Mouse (Mus musculus): ENCODE data around the gene Dnajb14.
"Not testable (repeated sequence)": the region's sequence is repeated elsewhere in the genome, so short reads cannot be mapped to it uniquely, and the experiment has no call there.

The Dnajb14 gene

GRCm38 (mm10) chr3:137867437-137868093, at the start of gene Dnajb14:
Gene Dnajb14 (plus strand): TSS chr3:137867675.
- no peak for DNase-seq (ENCODE audit: low read depth, low spot score)

DNA sequence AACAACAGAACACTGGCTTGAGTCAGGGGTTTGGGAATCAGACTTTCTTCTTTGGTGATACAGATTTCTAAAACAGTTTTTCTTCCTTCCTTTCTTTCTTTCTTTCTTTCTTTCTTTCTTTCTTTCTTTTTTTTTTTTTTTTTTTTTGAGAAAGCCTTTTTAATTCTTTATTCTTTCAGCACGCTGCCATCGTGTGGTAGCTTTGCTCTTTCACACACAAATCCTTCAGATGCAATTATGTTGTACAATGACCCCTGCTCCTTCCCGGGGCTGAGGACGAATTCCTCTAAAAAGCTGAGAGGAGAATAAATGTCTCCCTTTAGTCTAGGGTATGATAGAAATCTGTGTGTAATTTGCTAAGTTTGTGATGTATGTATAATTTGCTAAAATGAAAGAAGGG, 48.8 kb upstream of the Dnajb14 start:
- DNase-seq (ENCODE audit: low read depth, low spot score) = peak; percentile 42

DNA sequence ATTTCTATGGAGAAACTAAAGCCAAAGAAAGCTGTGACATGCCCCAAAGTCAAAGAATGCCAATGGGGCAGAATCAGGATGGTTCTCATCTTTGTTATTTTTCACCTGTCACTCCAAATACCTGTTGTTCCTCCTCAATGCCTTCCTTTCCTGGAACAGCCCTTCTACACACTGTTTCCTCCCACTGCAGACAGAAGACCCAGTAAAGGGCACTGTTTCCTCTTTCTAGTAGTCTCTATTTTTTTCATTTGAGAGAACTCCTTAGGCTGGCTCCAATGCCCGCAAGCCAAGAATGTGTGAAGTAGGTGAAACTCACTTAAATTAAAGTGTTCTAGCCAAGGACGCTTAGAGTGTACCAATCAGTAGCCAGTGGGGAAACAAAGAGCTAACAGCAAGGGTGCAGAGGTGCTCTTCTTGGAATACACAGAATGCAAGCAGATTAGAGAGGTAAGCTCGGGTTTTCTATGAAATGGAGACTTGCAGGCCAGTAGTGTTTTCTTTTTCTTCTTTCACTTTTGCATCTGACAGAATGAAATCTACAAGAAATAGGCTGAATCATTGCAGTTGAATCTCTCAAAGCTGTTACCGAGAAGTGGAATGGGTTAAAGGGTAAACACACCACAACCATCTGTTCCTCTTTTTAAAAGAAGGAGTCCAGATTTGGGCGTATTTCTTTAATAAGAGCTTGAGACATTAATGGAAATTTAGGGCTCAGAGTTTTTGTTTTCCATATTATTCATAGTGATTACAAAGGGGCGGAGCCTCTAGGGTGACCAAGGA, 46.6 kb upstream of the Dnajb14 start:
- DNase-seq (ENCODE audit: low read depth, low spot score) = no peak

GRCm38 (mm10) chr3:137823317-137823716, 44.2 kb upstream of the Dnajb14 start:
- DNase-seq (ENCODE audit: low read depth, low spot score) = no peak

DNA sequence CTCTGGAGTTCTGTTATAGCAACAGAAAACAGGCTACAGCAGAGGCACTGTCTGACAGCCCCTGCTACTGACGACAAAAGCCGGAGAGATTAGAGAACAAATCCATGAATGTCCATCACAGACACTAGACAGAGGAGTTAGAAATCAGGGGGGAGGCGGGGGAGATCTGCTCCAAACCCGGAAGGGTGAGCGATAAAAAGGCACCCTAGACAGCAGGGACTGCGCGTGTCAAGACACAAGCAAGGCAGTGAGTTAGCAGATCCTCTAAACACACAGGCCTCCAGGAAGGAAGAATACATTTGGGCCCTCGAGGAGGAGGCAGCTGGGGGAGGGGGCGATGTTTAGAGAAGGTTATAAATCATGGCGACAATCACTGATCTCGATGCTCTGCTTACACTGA, 39.8 kb upstream of the Dnajb14 start:
- peak; percentile 44 for DNase-seq (ENCODE audit: low read depth, low spot score)

DNA sequence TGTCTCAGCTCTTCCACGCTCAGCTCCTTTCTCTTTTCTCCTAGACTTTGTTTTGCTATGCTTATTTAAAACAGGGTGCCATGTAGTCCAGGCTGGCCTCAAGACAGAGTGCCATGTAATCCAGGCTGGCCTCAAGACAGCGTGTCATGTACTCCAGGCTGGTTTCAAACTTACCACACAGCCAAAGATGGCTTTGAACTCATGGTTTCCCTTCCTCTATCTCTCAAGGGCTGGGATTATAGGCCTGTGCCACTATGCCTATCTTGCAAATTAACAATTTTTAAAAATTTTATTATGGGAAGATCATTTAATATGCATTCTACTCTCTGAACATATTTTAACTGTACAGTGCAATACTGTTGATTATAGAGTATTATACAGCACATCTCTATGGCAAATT, 36.3 kb upstream of the Dnajb14 start:
- DNase-seq (ENCODE audit: low read depth, low spot score) = no peak

- DNase-seq (ENCODE audit: low read depth, low spot score) = peak; percentile 97
These were observed 34.3 kb upstream of the Dnajb14 start for GRCm38 (mm10) chr3:137833128-137833527.

DNA sequence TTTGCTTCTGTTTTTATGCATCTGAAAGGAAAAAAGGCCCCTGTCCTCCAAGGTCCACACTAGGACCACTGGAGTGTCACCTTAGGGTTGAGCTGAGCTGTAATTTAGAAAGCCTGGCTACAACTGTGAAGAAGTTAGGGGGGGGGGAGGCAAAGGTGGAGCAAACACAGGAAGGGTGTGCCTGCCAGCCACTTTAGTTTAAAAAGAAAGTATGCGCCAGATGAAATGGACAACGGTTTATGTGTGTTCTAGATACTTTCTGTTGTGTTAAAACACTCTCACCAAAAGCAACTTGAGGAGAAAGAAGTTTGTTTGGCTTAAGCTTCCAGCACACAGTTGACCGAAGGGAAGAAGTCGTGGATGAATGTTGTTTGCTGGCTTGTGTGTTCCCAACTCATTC, 33.8 kb upstream of the Dnajb14 start:
- DNase-seq (ENCODE audit: low read depth, low spot score) = peak; percentile 74

- no peak for DNase-seq (ENCODE audit: low read depth, low spot score)
These were observed 30.9 kb upstream of the Dnajb14 start for GRCm38 (mm10) chr3:137836543-137836942.

GRCm38 (mm10) chr3:137838160-137838559, 29.3 kb upstream of the Dnajb14 start:
- no peak for DNase-seq (ENCODE audit: low read depth, low spot score)

DNA sequence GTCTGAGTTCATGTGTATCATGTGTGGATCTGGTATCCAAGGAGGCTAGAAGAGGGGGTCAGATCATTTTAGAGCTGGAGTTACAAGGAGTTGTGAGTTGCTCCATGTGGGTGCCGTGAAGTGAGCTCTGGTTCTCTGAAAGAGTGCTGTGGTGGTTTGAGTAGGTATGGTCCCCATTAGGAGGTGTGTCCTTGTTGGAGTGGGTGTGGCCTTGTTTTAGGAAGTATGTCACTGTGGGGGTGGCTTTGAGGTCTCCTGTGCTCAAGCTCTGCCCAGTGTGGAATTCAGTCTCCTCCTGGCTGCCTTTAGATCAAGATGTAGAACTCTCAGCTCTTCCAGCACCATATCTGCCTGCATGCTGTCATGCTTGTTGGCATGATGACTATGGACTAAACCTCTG, 24.5 kb upstream of the Dnajb14 start:
- DNase-seq (ENCODE audit: low read depth, low spot score) = peak; percentile 70

- no peak for DNase-seq (ENCODE audit: low read depth, low spot score)
These were observed 23.2 kb upstream of the Dnajb14 start for GRCm38 (mm10) chr3:137844263-137844662.

- no peak for DNase-seq (ENCODE audit: low read depth, low spot score)
These were observed 20.9 kb upstream of the Dnajb14 start for GRCm38 (mm10) chr3:137846552-137846951.

DNA sequence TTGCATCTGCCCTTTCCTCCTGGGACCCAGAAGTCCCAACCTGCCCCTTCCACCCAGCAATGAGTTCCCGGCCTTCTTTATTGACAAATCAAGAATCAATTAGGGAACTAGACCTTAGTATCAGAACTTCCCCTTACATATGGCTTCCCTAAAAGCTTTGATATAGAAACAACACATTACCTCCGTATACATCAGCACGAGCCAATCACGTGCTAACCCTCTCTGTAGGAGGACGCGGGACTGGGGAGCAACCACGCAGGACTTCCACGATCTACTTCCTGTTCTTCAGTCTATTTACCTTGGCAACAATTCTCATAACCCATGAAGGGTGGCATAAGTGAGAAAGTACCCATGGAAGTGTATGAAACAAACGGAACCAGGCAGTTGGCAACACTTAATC, 19.1 kb upstream of the Dnajb14 start:
- DNase-seq (ENCODE audit: low read depth, low spot score) = no peak

- DNase-seq (ENCODE audit: low read depth, low spot score) = peak; percentile 77
These were observed 17.8 kb upstream of the Dnajb14 start for GRCm38 (mm10) chr3:137849697-137850096.

GRCm38 (mm10) chr3:137851196-137851595, 16.3 kb upstream of the Dnajb14 start:
- DNase-seq (ENCODE audit: low read depth, low spot score) = peak; percentile 71

DNA sequence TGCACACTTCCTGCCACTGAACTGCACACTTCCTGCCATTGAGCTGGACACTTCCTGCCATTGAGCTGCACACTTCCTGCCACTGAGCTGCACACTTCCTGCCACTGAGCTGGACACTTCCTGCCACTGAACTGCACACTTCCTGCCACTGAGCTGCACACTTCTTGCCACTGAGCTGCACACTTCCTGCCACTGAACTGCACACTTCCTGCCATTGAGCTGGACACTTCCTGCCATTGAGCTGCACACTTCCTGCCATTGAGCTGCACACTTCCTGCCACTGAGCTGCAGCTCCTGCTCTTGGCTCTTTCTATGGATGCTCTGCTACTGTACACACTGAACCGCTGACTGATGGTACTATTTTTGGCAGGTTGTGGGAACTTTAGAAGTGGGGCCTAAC, 14.5 kb upstream of the Dnajb14 start:
- not testable (repeated sequence) for DNase-seq (ENCODE audit: low read depth, low spot score)

DNA sequence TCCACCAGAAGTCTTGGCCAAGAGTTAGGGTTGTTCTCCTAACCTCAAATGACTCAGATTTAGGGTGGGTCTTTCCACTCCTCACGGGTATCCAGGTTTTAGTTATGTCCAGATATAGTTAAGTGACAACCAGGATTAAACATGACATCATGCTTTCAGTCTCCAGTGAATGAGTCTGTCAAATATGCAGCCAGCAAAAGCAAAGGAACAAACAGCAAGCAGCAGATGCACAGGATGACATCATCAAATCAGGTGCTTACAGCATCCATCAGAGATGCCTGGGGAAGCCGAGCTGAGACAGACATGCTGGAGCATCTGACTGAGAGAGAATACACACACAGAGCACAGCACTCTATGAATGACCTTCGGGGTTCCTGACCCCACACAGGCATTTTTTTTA, 12.1 kb upstream of the Dnajb14 start:
- DNase-seq (ENCODE audit: low read depth, low spot score) = no peak

DNA sequence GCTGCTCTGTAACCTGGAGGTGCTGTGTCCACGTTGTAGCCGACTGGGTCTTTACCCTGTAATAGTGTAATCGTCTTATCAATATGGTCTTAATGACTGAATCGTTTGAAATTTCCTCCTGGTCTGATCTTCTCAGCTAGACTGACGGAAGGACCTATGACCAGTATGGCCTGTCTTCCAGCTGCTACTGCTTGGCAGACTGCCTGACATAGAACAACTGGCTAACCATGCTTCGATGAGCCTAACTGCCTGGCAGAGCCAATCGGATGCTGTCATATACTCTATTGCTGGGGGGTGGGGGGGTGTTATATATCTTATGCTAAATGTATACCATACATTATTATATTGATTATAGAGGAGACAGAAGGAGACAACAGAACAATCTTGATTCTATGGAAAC, 11.4 kb upstream of the Dnajb14 start:
- DNase-seq (ENCODE audit: low read depth, low spot score) = no peak

- DNase-seq (ENCODE audit: low read depth, low spot score) = no peak
These were observed 6.9 kb upstream of the Dnajb14 start for GRCm38 (mm10) chr3:137860394-137861170.

DNA sequence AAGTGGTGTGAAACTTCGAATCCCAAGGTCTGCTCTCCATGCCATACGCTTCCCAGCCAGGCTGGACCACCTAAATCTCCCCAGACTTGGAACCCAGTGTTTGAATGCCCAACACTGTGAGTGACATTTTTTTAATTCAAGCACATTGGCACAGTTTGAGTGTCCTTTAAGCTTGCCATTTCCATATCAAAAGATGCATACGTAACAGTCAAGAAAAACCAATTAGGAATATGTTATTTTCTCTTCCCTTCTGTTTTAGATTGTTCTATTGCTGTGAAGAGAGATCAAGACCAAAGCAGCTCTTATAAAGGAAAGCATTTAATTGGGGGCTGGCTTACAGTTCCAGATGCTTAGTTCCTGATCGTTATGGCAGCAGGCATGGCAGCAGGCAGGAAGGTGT, 6.0 kb upstream of the Dnajb14 start:
- DNase-seq (ENCODE audit: low read depth, low spot score) = no peak

DNA sequence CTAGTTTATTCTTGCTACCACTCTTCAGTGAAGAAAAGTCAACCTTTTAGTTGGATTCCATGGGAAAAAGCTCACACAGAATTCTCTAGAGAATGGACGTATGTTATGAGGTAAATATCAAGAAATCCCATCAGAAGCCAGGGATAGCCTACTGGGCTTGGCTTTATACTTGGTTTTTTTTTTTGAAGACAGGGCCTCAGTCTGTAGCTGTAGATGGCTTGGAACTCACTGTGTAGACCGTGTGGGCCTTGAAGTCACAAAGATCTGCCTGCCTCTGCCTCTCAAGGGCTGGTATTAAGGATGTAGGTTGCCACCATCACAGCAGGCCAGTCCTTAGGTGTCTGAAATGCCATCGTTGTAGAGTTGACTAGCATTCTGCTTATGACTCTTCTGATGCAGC, 4.9 kb upstream of the Dnajb14 start:
- DNase-seq (ENCODE audit: low read depth, low spot score) = no peak
